Comparison of ENCODE assay signal across 25 mouse cellular contexts in the genomic region with DNA sequence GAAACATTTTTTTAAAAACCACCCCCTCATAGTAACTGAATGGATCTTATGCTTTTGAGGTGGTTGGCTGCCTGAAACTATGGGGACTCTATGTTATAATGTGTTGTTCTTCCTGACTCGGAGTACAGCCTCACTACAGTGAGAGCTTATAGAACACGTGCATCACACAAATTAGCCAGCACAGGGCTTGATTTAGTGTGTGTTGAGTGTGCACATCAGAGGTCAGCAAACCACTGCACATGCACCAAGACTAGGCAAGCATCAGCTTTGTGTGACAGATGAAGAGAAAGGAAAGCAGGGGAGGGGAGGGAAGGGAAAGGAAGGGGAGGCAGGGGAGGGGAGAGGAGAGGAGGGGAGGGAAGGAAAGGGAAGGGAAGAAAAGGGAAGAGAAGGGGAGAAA.
A peak's percentile ranks its signal among the peaks of the same experiment; 100 is the strongest.
DNase-seq lines count a peak whose midpoint lies in the region; ATAC-seq lines count a peak whose summit lies in the region.
"Had no signal": no experiment of that assay in that cellular context is flagged by ENCODE, and none has a peak within 500 bp of the region (broad histone marks: within the 10 kb centered on the region; RNA-seq: fewer than 3 reads in every experiment).

No protein-coding gene starts in this region.

- 76% methylated on average over 2 of the region's 2 CpGs for WGBS in forebrain, embryonic 10.5 days
- WGBS in forebrain, embryonic 12.5 days = 72% methylated on average over 2 of the region's 2 CpGs
- WGBS in limb, embryonic 10.5 days = 54% methylated on average over 2 of the region's 2 CpGs
- WGBS in kidney, embryonic 14.5 days = 46% methylated on average over 2 of the region's 2 CpGs

- H3K9ac ChIP-seq in forebrain, embryonic 12.5 days = no peak overlapping the region
- no peak overlapping the region for H3K9ac ChIP-seq in kidney, embryonic 14.5 days (ENCODE audit: low read depth, low read length)
- H3K9ac ChIP-seq: embryonic facial prominence, embryonic 12.5 days; forebrain, embryonic 13.5 days; forebrain, embryonic 15.5 days; forebrain, postnatal 0 days had no signal

- H3K9me3 ChIP-seq in forebrain, embryonic 10.5 days = no peaks in the 10 kb centered on the region
- no peaks in the 10 kb centered on the region for H3K9me3 ChIP-seq in forebrain, embryonic 12.5 days
- H3K9me3 ChIP-seq in limb, embryonic 10.5 days (replicated peaks) = no peaks in the 10 kb centered on the region
- H3K9me3 ChIP-seq in kidney, embryonic 14.5 days (ENCODE audit: control insufficient read depth, low read length) = no peaks in the 10 kb centered on the region
- H3K9me3 ChIP-seq: embryonic facial prominence, embryonic 10.5 days; embryonic facial prominence, embryonic 12.5 days; forebrain, embryonic 13.5 days; forebrain, embryonic 15.5 days had no signal

- peaks cover 22% of the 10 kb centered on the region for H3K27me3 ChIP-seq in forebrain, embryonic 10.5 days (ENCODE audit: poor library complexity, severe bottlenecking)
- H3K27me3 ChIP-seq in forebrain, embryonic 12.5 days = 0 out of 2 replicates have a peak, but pooled peaks cover 13% of the 10 kb centered on the region
- peaks cover 10% of the 10 kb centered on the region for H3K27me3 ChIP-seq in limb, embryonic 10.5 days (ENCODE audit: low read depth, poor library complexity, severe bottlenecking)
- no peaks in the 10 kb centered on the region for H3K27me3 ChIP-seq in kidney, embryonic 14.5 days (ENCODE audit: control insufficient read depth, insufficient read depth, low read length)
- H3K27me3 ChIP-seq: CH12.LX; forebrain, embryonic 13.5 days; forebrain, embryonic 15.5 days; Patski had no signal

- ATAC-seq in forebrain, embryonic 12.5 days (ENCODE audit: low FRiP score) = no peak
- no peak for ATAC-seq in kidney, embryonic 14.5 days (ENCODE audit: low FRiP score, low TSS enrichment)
- ATAC-seq: activated CD4-positive, CD25-positive, alpha-beta regulatory T cell, adult 4 months; CD4-positive, CD25-positive, alpha-beta regulatory T cell, adult 4 months; forebrain, embryonic 13.5 days; forebrain, embryonic 15.5 days; forebrain, postnatal 0 days; Patski had no signal

- peaks cover 39% of the 10 kb centered on the region for H3K4me1 ChIP-seq in forebrain, embryonic 10.5 days
- peaks cover 31% of the 10 kb centered on the region for H3K4me1 ChIP-seq in forebrain, embryonic 12.5 days
- H3K4me1 ChIP-seq in limb, embryonic 10.5 days = peaks cover 29% of the 10 kb centered on the region
- peaks cover 11% of the 10 kb centered on the region; the same call in 1 of the 2 replicates for H3K4me1 ChIP-seq in kidney, embryonic 14.5 days (ENCODE audit: control insufficient read depth, insufficient read depth, low read length)

- no peaks in the 10 kb centered on the region for H3K36me3 ChIP-seq in forebrain, embryonic 10.5 days (replicated peaks)
- no peaks in the 10 kb centered on the region for H3K36me3 ChIP-seq in forebrain, embryonic 12.5 days (replicated peaks)
- H3K36me3 ChIP-seq in limb, embryonic 10.5 days = no peaks in the 10 kb centered on the region
- no peaks in the 10 kb centered on the region for H3K36me3 ChIP-seq in kidney, embryonic 14.5 days (ENCODE audit: control insufficient read depth, insufficient read depth, low read length)
- H3K36me3 ChIP-seq: embryonic facial prominence, embryonic 10.5 days; embryonic facial prominence, embryonic 12.5 days; forebrain, embryonic 15.5 days; G1E had no signal

- no peak for DNase-seq in forebrain, embryonic 10.5 days (ENCODE audit: extremely low spot score, low spot score)
- DNase-seq in heart, adult 11 months = peak; percentile 66
- DNase-seq in heart, adult 18-20 months = no peak
- DNase-seq in limb, embryonic 10.5 days (ENCODE audit: low spot score) = peak; percentile 52
- DNase-seq: adrenal gland, adult 8-10 months; adrenal gland, postnatal 14 days; adrenal gland, postnatal 36 days; B cell, adult 2 months; cerebellum, adult 11-12 months; cerebellum, adult 2 months; cerebellum, adult 9-10 months; cerebellum, postnatal 10 days; cerebellum, postnatal 25 days; forebrain, postnatal 0 days had no signal

- H3K4me3 ChIP-seq in forebrain, embryonic 10.5 days = no peak overlapping the region
- H3K4me3 ChIP-seq in forebrain, embryonic 12.5 days (replicated peaks) = no peak overlapping the region
- H3K4me3 ChIP-seq in limb, embryonic 10.5 days = no peak overlapping the region
- no peak overlapping the region for H3K4me3 ChIP-seq in kidney, embryonic 14.5 days (ENCODE audit: low read length)
- H3K4me3 ChIP-seq: embryonic facial prominence, embryonic 10.5 days; embryonic facial prominence, embryonic 12.5 days; forebrain, embryonic 13.5 days; forebrain, embryonic 15.5 days had no signal

- H3K27ac ChIP-seq in forebrain, embryonic 10.5 days = 0 out of 2 replicates have a peak overlapping the region, but pooled peaks have one; percentile 71
- no peak overlapping the region for H3K27ac ChIP-seq in forebrain, embryonic 12.5 days
- H3K27ac ChIP-seq in limb, embryonic 10.5 days = no peak overlapping the region
- no peak overlapping the region for H3K27ac ChIP-seq in kidney, embryonic 14.5 days (ENCODE audit: low read depth, low read length)
- H3K27ac ChIP-seq: embryonic facial prominence, embryonic 12.5 days; forebrain, embryonic 13.5 days; forebrain, embryonic 15.5 days had no signal

- H3K4me2 ChIP-seq in forebrain, embryonic 12.5 days = no peak overlapping the region
- no peak overlapping the region for H3K4me2 ChIP-seq in kidney, embryonic 14.5 days (replicated peaks; ENCODE audit: low read depth, low read length)
- H3K4me2 ChIP-seq: embryonic facial prominence, embryonic 12.5 days; forebrain, embryonic 13.5 days; forebrain, embryonic 15.5 days had no signal

Comparison
In these comparisons a context has a peak if more than half of its experiments do, and no peak if none do; other contexts are left out.
1. DNase-seq: peak in heart, adult 11 months (single experiment) and limb, embryonic 10.5 days (single experiment); none in forebrain, embryonic 10.5 days (single experiment) and heart, adult 18-20 months (0 of 2).